Mouse (Mus musculus): ENCODE results near the gene Nudt15. TPM values are rescaled to one million over a fixed set of nuclear protein-coding genes. Genes with fewer than 3 reads are reported as not detected.
A peak's percentile ranks its signal among the peaks of the same experiment; 100 is the strongest.
"Not testable (repeated sequence)": the region's sequence is repeated elsewhere in the genome, so short reads cannot be mapped to it uniquely, and the experiment has no call there.

Nudt15 gene
- 1.8 TPM for polyA plus RNA-seq (2021)

DNA sequence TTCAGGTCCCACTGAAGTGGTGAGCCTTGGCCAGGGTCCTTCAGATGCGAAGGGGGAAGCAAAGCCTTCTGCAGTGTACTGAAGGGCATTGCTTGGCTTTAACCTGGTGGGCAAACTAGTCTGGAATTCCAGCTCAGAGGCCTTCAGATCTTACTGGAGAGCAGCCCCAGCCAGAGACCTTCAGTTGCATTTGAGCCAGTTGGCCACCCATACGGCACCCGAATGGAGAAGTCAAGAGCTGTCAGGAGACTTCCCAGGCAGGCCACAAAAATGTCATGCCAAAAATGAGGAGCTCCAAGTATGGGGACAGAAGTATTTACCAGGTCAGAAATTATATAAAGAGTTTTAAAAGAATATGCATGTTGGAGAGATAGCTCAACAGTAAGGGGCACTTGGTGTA lies at the start of gene Nudt15:
Gene Nudt15 (minus strand): TSS at position 192 of the 400 bp plus-strand sequence.
- TF ChIP-seq CTCF (IDR thresholded peaks at IDR 0.05), result no peak
- POLR2A ChIA-PET, result no interaction called here
- peaks cover 6% of the 10 kb centered on the region for H3K27me3 ChIP-seq
- in situ Hi-C loops (cut with MboI; ENCODE audit: low pct_unique_long_range_greater_than_20kb), result no loop called here
- DNase-seq (ENCODE audit: low read depth, low spot score) (no peak), ATAC-seq (no peak)
- CTCF ChIA-PET, result interaction anchor here (1.0 to 2.5 kb wide), 2 partner anchors 13 to 23 kb away, joined by 4 to 9 read pairs; partner anchors contain the start of gene Sucla2

DNA sequence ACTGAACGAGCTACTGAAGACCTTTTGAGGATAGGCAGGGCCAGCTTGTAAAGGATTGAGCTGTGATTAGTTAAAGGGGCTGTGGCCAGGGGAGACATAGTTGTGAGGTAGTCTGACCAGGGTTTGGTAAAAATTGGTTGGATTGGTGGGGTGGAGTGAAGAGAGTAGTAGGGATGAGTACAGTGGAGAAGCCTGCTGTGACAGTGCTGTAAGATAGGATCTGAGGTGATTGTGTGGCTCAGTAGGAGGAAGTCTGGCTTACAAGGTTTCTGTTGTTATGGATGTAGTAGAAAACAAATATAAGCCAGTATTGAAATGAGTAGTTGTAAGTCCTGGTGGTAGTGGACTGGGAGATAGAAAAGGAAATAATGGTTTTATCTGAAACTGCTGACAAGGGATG lies 44.1 kb upstream of the Nudt15 start:
- ChIA-PET POLR2A (no interaction called here), CTCF (no interaction called here)
- in situ Hi-C loops (cut with MboI; ENCODE audit: low pct_unique_long_range_greater_than_20kb), result no loop called here
- ATAC-seq (no peak), DNase-seq (ENCODE audit: low read depth, low spot score) (no peak)
- no peak for TF ChIP-seq CTCF (IDR thresholded peaks at IDR 0.05)
- H3K27me3 ChIP-seq, result no peaks in the 10 kb centered on the region

DNA sequence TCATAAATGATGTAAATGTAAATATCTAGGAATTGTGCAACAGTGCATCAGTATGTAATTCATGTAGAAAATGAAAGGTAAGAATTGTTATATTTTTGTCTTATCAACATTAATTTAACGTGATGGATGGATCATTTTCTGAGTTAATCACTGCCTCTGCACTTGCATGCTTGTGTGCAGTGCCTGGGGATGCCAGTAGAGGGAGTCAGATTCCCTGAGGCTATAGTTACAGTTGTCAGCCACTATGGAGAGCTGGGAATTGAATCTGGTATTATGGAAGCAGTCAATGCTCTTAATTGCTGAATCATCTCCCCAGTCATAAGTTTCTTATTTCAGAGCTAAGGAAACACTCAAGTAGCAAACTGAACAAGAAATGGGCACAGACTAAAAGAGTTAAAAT lies 40.0 kb upstream of the Nudt15 start:
- ChIA-PET CTCF (no interaction called here), POLR2A (interaction anchor here (1.5 kb wide), 1 partner anchor 10 kb away, joined by 3 read pairs; no protein-coding TSS in a partner anchor)
- ATAC-seq (no peak), DNase-seq (ENCODE audit: low read depth, low spot score) (no peak)
- TF ChIP-seq CTCF (IDR thresholded peaks at IDR 0.05), result peak; percentile 61
- H3K27me3 ChIP-seq, result no peaks in the 10 kb centered on the region
- in situ Hi-C loops (cut with MboI; ENCODE audit: low pct_unique_long_range_greater_than_20kb), result no loop called here

DNA sequence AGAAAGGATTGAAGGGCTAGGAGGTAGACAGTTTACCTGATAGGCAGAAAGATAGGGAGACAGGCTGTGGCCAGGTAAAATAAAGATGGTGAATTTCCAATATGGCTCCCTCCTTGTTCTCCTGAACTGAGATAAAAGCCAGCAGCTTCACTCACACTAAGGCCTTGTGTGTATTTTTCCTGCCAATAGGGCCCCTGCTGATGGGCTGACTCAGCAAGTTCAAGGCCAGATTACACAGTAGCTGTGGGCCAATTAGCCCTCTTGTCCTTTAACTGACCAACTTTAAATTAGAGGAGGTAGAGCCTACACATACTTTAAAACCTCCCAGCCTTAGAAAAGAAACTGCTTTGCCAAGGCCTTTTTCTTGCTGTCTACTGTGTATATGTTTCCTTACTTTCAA lies 28.3 kb upstream of the Nudt15 start:
- no peaks in the 10 kb centered on the region for H3K27me3 ChIP-seq
- no peak for TF ChIP-seq CTCF (IDR thresholded peaks at IDR 0.05)
- DNase-seq (ENCODE audit: low read depth, low spot score), result no peak
- ChIA-PET CTCF (no interaction called here), POLR2A (no interaction called here)
- in situ Hi-C loops (cut with MboI; ENCODE audit: low pct_unique_long_range_greater_than_20kb), result no loop called here
- no peak for ATAC-seq

DNA sequence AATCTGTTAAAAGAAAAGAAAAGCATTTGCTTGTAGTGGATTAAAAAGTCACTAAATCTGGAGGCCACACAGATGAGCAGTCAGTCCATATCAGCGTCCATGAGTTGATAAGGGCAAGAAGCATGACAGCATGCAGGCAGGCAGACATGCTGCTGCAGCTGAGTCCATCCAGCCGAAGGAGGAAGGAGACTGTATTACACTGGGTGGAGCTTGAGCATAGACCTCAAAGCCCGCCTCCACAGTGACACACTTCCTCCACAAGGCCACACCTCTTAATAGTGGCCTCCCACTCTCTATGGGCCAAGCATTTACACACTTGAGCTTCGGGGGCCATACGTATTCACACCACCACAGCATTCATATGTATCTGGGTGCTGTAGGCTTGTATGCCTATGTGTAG lies 26.0 kb upstream of the Nudt15 start:
- no peak for TF ChIP-seq CTCF (IDR thresholded peaks at IDR 0.05)
- CTCF ChIA-PET, result no interaction called here
- no peak for ATAC-seq
- POLR2A ChIA-PET, result no interaction called here
- DNase-seq (ENCODE audit: low read depth, low spot score), result no peak
- no peaks in the 10 kb centered on the region for H3K27me3 ChIP-seq
- in situ Hi-C loops (cut with MboI; ENCODE audit: low pct_unique_long_range_greater_than_20kb), result no loop called here

DNA sequence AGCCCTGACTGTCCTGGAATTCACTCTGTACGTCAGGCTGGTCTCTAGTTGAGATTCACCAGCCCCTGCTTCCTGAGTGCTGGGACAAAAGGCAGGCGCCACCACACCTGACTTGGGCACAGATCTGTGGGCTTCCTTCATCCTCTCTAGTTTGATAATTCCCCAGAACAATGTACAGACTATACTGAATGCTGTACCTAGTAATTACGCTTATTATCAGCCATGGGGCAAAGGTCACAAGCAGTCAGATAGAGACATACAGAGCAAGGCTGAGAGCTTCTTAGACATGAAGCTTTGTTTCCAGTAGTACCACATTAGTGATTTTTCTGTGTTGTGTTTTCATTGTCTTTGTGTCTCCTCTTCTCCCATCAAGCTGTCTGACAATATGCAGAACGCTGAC lies 23.1 kb upstream of the Nudt15 start:
- ChIA-PET CTCF (no interaction called here), POLR2A (no interaction called here)
- no peak for DNase-seq (ENCODE audit: low read depth, low spot score)
- in situ Hi-C loops (cut with MboI; ENCODE audit: low pct_unique_long_range_greater_than_20kb), result no loop called here
- no peak for ATAC-seq
- no peak for TF ChIP-seq CTCF (IDR thresholded peaks at IDR 0.05)
- no peaks in the 10 kb centered on the region for H3K27me3 ChIP-seq

DNA sequence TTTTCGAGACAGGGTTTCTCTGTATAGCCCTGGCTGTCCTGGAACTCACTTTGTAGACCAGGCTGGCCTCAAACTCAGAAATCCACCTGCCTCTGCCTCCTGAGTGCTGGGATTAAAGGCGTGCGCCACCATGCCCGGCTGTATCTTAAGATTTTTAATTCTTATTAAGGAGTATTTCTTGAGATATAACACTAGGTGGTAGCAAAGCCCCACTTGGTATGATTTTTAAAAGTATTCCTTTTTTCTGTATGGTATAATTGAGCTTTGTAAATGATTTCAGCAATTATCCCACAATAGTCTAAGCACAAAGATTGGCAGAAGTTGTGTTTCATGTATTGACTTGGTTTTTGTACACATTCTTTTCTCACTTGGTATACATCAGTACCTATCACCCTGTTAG lies 21.8 kb upstream of the Nudt15 start:
- ATAC-seq; in situ Hi-C loops (cut with MboI; ENCODE audit: low pct_unique_long_range_greater_than_20kb); H3K27me3 ChIP-seq; POLR2A ChIA-PET; DNase-seq (ENCODE audit: low read depth, low spot score): not testable (repeated sequence)
- CTCF ChIA-PET, result interaction anchor here (1.2 kb wide), 1 partner anchor 10 kb away, joined by 3 read pairs; no protein-coding TSS in a partner anchor

DNA sequence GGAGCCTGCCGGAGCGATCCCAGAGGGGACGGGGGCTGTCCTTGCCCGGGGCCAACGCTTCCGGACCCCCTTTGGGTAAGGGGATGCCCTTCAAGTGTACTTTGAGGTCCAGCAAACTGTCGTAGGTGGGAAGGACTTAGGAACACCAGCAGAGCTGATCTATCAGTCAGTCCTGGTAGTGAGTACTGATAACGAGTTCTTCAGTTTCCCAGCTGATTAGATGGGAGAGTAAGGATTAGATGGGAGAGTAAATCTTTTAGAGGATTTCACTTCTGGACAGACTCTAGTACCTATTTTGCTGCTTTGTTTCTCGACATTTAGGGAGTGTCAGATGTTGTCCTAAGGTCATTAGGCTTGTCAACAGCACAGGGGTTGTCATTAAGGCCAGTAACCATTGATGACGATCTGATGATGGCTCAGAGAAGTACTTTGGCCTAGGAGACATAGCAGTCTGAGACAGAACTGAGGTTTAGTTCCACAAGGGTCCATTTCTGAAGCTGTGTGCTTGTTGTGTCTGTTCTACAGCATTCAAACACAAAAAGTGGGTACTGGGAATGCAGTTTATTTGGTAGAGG lies 5.2 kb upstream of the Nudt15 start:
- DNase-seq (ENCODE audit: low read depth, low spot score) (no peak), ATAC-seq (peak; percentile 53)
- in situ Hi-C loops (cut with MboI; ENCODE audit: low pct_unique_long_range_greater_than_20kb), result no loop called here
- TF ChIP-seq CTCF (IDR thresholded peaks at IDR 0.05), result no peak
- no peaks in the 10 kb centered on the region for H3K27me3 ChIP-seq
- ChIA-PET CTCF (interaction anchor here (1.2 kb wide), 1 partner anchor 28 kb away, joined by 4 read pairs; the partner anchor contains the start of gene Sucla2), POLR2A (interaction anchor here (0.6 kb wide), 1 partner anchor 636 kb away, joined by 5 read pairs; no protein-coding TSS in a partner anchor)

DNA sequence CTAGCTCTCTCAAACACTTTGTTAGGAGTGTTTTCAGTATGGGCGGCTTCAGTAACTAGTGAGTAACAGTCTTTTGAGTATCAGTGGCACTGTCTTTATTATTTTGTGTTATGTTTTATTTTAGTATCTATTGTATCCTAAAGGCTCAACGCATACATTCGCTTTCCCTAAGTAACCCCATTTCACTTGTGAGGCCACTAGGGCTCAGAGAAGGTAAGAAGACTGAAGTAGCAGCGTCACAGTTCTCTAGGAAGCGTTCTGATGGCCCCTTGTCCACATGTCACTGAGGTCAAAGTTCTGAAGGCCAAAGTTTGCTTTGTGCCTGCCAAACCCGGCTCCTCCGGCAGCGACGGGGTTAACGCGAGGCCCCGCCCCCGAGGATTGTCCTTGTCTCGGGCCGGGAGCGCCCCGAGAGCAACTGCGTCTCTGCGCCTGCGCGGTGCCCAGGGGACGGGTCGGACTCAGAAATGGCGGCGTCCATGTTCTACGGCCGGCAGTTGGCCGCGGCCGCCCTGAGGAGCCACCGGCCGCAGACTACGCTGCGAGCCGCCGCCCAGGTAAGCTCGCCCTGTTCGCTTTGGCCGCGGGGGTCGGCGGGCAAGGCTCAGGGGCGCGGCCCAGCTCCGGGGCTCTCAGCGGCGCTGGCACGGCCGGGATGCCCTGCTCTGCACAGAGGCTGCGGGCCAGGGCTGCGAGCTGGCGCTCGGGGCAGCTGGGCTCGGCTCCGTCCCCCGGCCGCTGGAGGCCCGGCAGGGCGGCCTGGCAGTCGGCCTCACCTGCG lies 4.5 kb upstream of the Nudt15 start:
- in situ Hi-C loops (cut with MboI; ENCODE audit: low pct_unique_long_range_greater_than_20kb), result no loop called here
- TF ChIP-seq CTCF (IDR thresholded peaks at IDR 0.05), result no peak
- H3K27me3 ChIP-seq, result peaks cover 4% of the 10 kb centered on the region
- DNase-seq (ENCODE audit: low read depth, low spot score) (peak; percentile 48), ATAC-seq (peak; percentile 92)
- ChIA-PET CTCF (interaction anchor here (1.2 kb wide), 1 partner anchor 27 kb away, joined by 4 read pairs; the partner anchor contains the start of gene Sucla2), POLR2A (no interaction called here)

DNA sequence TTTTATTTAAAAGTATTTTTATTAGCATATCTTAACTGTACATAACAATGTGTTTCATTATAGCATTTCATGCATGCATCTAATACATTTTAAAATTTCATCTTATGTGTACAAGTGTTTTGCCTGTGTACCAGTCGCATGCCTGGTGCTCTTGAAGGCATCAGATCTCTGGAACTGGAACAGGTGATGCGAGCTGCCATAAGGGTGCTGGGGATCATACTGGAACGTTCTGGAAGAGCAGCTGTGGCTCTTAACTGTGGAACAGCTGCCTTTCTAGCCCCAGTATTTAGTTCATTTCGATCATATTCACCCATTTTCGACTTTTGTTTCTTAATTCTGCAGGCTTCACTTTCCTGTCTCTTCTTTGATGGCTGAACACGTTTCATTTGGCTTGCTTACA lies 3.1 kb upstream of the Nudt15 start:
- TF ChIP-seq CTCF (IDR thresholded peaks at IDR 0.05), result no peak
- DNase-seq (ENCODE audit: low read depth, low spot score) (no peak), ATAC-seq (no peak)
- in situ Hi-C loops (cut with MboI; ENCODE audit: low pct_unique_long_range_greater_than_20kb), result no loop called here
- ChIA-PET POLR2A (no interaction called here), CTCF (no interaction called here)
- H3K27me3 ChIP-seq, result peaks cover 4% of the 10 kb centered on the region

DNA sequence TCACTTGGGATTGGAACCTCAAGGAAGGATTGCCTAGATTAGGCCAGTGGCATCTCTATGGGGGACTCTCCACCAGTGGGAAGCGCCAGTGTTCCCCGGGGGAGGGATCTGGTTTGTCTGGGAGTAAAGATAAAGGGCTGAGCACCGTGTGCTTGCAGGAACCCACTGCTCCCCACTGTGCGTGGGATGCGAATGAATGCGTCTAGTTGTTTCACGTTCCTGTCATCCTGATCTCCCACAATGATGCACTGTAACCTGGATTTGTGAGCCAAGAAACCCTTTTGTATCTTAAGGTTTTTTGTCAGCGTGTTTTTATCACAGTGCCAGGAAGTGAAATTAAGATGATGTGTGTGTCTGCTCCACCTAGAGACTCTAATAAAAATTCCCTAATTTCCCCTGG lies 2.7 kb upstream of the Nudt15 start:
- in situ Hi-C loops (cut with MboI; ENCODE audit: low pct_unique_long_range_greater_than_20kb), result no loop called here
- DNase-seq (ENCODE audit: low read depth, low spot score), result no peak
- H3K27me3 ChIP-seq, result peaks cover 4% of the 10 kb centered on the region
- ATAC-seq, result no peak
- POLR2A ChIA-PET, result no interaction called here
- CTCF ChIA-PET, result no interaction called here
- no peak for TF ChIP-seq CTCF (IDR thresholded peaks at IDR 0.05)

Measured in Patski (cell line).